Mouse (Mus musculus) small intestine, adult 2 months (tissue): ENCODE measurements around the gene Mt3. TPM values are rescaled to one million over a fixed set of nuclear protein-coding genes. Genes with fewer than 3 reads are reported as not detected.

ENCODE experiments used
- H3K27ac ChIP-seq: fragments of 200-500 bp; 2 replicates; pipeline ENCODE4 v1.5.1; 2012; ENCODE audit warnings: low read depth, low read length, control low read depth, inconsistent platforms; ENCODE audit not compliant: insufficient read depth
- H3K27me3 ChIP-seq: fragments of 200-500 bp; 2 replicates; pipeline ENCODE4 v1.6.1; 2012; ENCODE audit warnings: mild to moderate bottlenecking, moderate library complexity, low read length, inconsistent platforms; ENCODE audit not compliant: control insufficient read depth, insufficient read depth
- H3K36me3 ChIP-seq: fragments of 200-500 bp; 2 replicates; pipeline ENCODE4 v1.6.1; 2012; ENCODE audit warnings: mild to moderate bottlenecking, low read length, control low read depth, inconsistent platforms; ENCODE audit not compliant: control insufficient read depth, insufficient read depth
- H3K4me1 ChIP-seq: fragments of 200-500 bp; 2 replicates; pipeline ENCODE4 v1.6.1; 2012; ENCODE audit warnings: low read length, inconsistent platforms, mixed read lengths; ENCODE audit not compliant: control insufficient read depth, insufficient read depth, insufficient read length
- H3K4me3 ChIP-seq: fragments of 200-500 bp; 2 replicates; pipeline ENCODE4 v1.5.1; 2012; ENCODE audit warnings: low read depth, mild to moderate bottlenecking, control low read depth, inconsistent platforms, low read length, moderate library complexity
- CTCF ChIP-seq: fragments of 200-500 bp; IDR thresholded peaks from 2 replicates; pipeline ENCODE4 v1.5.1; 2012; ENCODE audit warnings: low read depth, mild to moderate bottlenecking, control low read depth, inconsistent platforms, low read length, moderate library complexity, mixed read lengths; ENCODE audit not compliant: insufficient replicate concordance, insufficient read length; ENCODE audit errors: extremely low read depth
- POLR2A ChIP-seq: fragments of 200-500 bp; IDR thresholded peaks from 2 replicates; pipeline ENCODE4 v1.6.1; 2012; ENCODE audit warnings: low read depth, mild to moderate bottlenecking, control low read depth, inconsistent platforms, low read length, moderate library complexity
- WGBS: fragments of 180-500 bp; shearing (Covaris S2); methylation state at CpG from one replicate; pipeline ENCODE4 v1.1.7; 2018; 5-methylcytosine and 5-hydroxymethylcytosine counted together
- polyA plus RNA-seq: library from polyadenylated mRNA; depleted of rRNA; stranded (reverse); fragments of >200 nt; gene quantifications from 2 replicates; pipeline ENCODE4 v1.2.3, GENCODE M21; 2012; rRNA removed

The Mt3 gene
- polyA plus RNA-seq, 1 experiment: 2.8 TPM

DNA sequence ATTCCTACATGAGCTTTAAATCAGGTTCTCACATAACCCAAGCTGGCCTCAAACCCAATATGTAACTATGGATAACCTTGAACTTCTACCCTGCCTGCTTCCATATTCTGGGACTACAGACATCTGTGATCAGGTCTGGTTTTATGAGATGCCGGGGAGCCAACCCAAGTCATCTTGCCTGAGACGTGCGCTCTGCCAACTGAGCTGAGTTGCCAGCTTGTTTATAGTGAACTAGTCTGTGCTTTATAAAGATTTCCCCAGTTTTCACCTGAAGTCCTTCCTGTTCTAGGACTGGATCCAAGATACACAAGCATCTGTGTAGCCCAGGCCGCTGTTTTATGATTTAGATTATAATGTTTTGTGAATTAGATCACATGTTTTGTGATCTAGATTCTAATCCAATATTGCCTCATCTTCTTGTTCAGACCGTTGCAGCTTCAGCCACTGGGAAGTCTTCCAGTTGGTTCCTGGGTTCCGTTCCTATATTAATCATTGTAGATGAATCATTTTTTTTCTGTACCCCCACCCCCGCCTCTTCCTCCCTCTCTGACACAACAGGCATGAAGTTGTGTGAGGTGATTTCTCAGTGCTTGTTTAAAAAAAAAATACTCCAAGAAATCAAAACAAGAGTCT is 42.3 kb downstream of the Mt3 start:
- Histone ChIP-seq H3K4me3 (no peak overlapping the region), H3K4me1 (peaks cover 12% of the 10 kb centered on the region; the same call in 1 of the 2 replicates), H3K36me3 (no peaks in the 10 kb centered on the region), H3K27ac (no peak overlapping the region), H3K27me3 (no peaks in the 10 kb centered on the region)
- TF ChIP-seq CTCF (no peak), POLR2A (no peak)
- WGBS: 23% methylated on average over 7 of the region's 7 CpGs

- TF ChIP-seq CTCF: peak; percentile 22; the same call in 1 of the 2 replicates
- TF ChIP-seq POLR2A: no peak
- Histone ChIP-seq H3K27ac (no peak overlapping the region), H3K27me3 (no peaks in the 10 kb centered on the region), H3K4me1 (no peaks in the 10 kb centered on the region), H3K36me3 (no peaks in the 10 kb centered on the region), H3K4me3 (no peak overlapping the region)
- WGBS: 44% methylated on average over 10 of the region's 10 CpGs
Observed at GRCm38 (mm10) chr8:94199202-94199869, 46.9 kb downstream of the Mt3 start.

Other genes with a start within 250 kb of the Mt3 start
- gene Amfr, start 139.8 kb upstream of the Mt3 start, polyA plus RNA-seq: 28.1 and 62.7 TPM in 2 replicates
- gene Nudt21, start 115.6 kb upstream of the Mt3 start, polyA plus RNA-seq: 8.5 and 56.5 TPM in 2 replicates
- gene Ogfod1, start 115.4 kb upstream of the Mt3 start, polyA plus RNA-seq: 1.2 and 2.8 TPM in 2 replicates
- gene Bbs2, start 53.7 kb upstream of the Mt3 start, polyA plus RNA-seq: 3.3 and 4.3 TPM in 2 replicates
- gene Mt4, start 15.4 kb upstream of the Mt3 start, polyA plus RNA-seq: not detected in 2 replicates
- gene Mt2, start 20.1 kb downstream of the Mt3 start, polyA plus RNA-seq: 50.1 and 80.3 TPM in 2 replicates
- gene Mt1, start 26.5 kb downstream of the Mt3 start, polyA plus RNA-seq: 966 and 1,593 TPM in 2 replicates
- gene Nup93, start 62.0 kb downstream of the Mt3 start, polyA plus RNA-seq: 3.6 and 5.4 TPM in 2 replicates
- gene Slc12a3, start 176.6 kb downstream of the Mt3 start, polyA plus RNA-seq: 0.06 and 0.22 TPM in 2 replicates
- 302 and 331 TPM in 2 replicates for gene Herpud1, start 233.8 kb downstream of the Mt3 start, polyA plus RNA-seq